16 mouse cellular contexts compared by ENCODE assay signal in genomic region chr9:100366816-100367215, GRCm38 (mm10).
"Had no signal": no experiment of that assay in that cellular context is flagged by ENCODE, and none has a peak within 500 bp of the region (broad histone marks: within the 10 kb centered on the region; RNA-seq: fewer than 3 reads in every experiment).

No protein-coding gene starts in this region.

- H3K27me3 ChIP-seq: intestine, embryonic 15.5 days; liver, embryonic 13.5 days; stomach, embryonic 15.5 days had no signal

- H3K9me3 ChIP-seq: intestine, embryonic 15.5 days; liver, embryonic 13.5 days; megakaryocyte, embryonic 14.5 days; midbrain, embryonic 10.5 days; stomach, embryonic 15.5 days had no signal

- H3K27ac ChIP-seq: intestine, embryonic 15.5 days; liver, embryonic 13.5 days; midbrain, embryonic 10.5 days; stomach, embryonic 15.5 days had no signal

- H3K4me1 ChIP-seq: intestine, embryonic 15.5 days; liver, embryonic 13.5 days; megakaryocyte, embryonic 14.5 days; midbrain, embryonic 10.5 days; stomach, embryonic 15.5 days had no signal

- DNase-seq: kidney, adult 11 months; kidney, adult 8-10 months; kidney, postnatal 14 days; kidney, postnatal 4 days; liver, embryonic 13.5 days; lung, adult 2 months; lung, postnatal 36 days; right cerebral cortex, postnatal 14 days; spleen, adult 18-20 months; thymus, postnatal 25 days had no signal

- H3K9ac ChIP-seq: intestine, embryonic 15.5 days; liver, embryonic 13.5 days; stomach, embryonic 15.5 days had no signal

- H3K4me2 ChIP-seq: intestine, embryonic 15.5 days; liver, embryonic 13.5 days; stomach, embryonic 15.5 days had no signal

- ATAC-seq: intestine, embryonic 15.5 days; lung, postnatal 0 days; midbrain, embryonic 16.5 days had no signal

- H3K4me3 ChIP-seq: intestine, embryonic 15.5 days; liver, embryonic 13.5 days; megakaryocyte, embryonic 14.5 days; midbrain, embryonic 10.5 days; stomach, embryonic 15.5 days had no signal

- H3K36me3 ChIP-seq: intestine, embryonic 15.5 days; liver, embryonic 13.5 days; midbrain, embryonic 10.5 days; stomach, embryonic 15.5 days had no signal
